13 mouse cellular contexts compared by ENCODE assay signal in genomic region chr2:18355293-18355692, GRCm38 (mm10). TPM values are rescaled to one million over a fixed set of nuclear protein-coding genes. Genes with fewer than 3 reads are reported as not detected.
A peak's percentile ranks its signal among the peaks of the same experiment; 100 is the strongest.
DNase-seq lines count a peak whose midpoint lies in the region; ATAC-seq and TF ChIP-seq lines count a peak whose summit lies in the region.
"Had no signal": no experiment of that assay in that cellular context is flagged by ENCODE, and none has a peak within 500 bp of the region (broad histone marks: within the 10 kb centered on the region; RNA-seq: fewer than 3 reads in every experiment).

No protein-coding gene starts in this region.

- no peak overlapping the region for H3K4me2 ChIP-seq in stomach, postnatal 0 days (replicated peaks; ENCODE audit: low read depth)
- H3K4me2 ChIP-seq: kidney, embryonic 15.5 days; liver, embryonic 12.5 days; neural tube, embryonic 15.5 days had no signal

- H3K4me1 ChIP-seq in kidney, adult 2 months (ENCODE audit: control insufficient read depth, insufficient read depth, low read length), result no peaks in the 10 kb centered on the region
- no peaks in the 10 kb centered on the region; the same call in 1 of the 2 replicates for H3K4me1 ChIP-seq in lung, adult 2 months (ENCODE audit: control insufficient read depth, insufficient read depth, low read length)
- no peaks in the 10 kb centered on the region for H3K4me1 ChIP-seq in stomach, postnatal 0 days (replicated peaks; ENCODE audit: control insufficient read depth, insufficient read depth)
- H3K4me1 ChIP-seq: kidney, embryonic 15.5 days; liver, embryonic 12.5 days; neural tube, embryonic 15.5 days had no signal

- TF ChIP-seq CTCF in kidney, adult 2 months (conservative IDR thresholded peaks at IDR 0.05; ENCODE audit: insufficient read depth, insufficient read length, low read depth, low read length), result no peak
- TF ChIP-seq CTCF in lung, adult 2 months (IDR thresholded peaks at IDR 0.05; ENCODE audit: insufficient read depth, low read length), result no peak
- TF ChIP-seq CTCF in stomach, postnatal 0 days (IDR thresholded peaks at IDR 0.05; ENCODE audit: low read depth), result peak; percentile 49

- no peak for TF ChIP-seq EP300 in stomach, postnatal 0 days (optimal IDR thresholded peaks at IDR 0.05)

- no peak overlapping the region for H3K27ac ChIP-seq in kidney, adult 2 months (ENCODE audit: insufficient read depth, low read depth, low read length)
- no peak overlapping the region for H3K27ac ChIP-seq in stomach, postnatal 0 days (replicated peaks)
- H3K27ac ChIP-seq: kidney, embryonic 15.5 days; liver, embryonic 12.5 days; macrophage; neural tube, embryonic 15.5 days had no signal

- H3K9ac ChIP-seq in stomach, postnatal 0 days (ENCODE audit: low read length), result no peak overlapping the region
- H3K9ac ChIP-seq: kidney, embryonic 15.5 days; liver, embryonic 12.5 days; neural tube, embryonic 15.5 days had no signal

- no peak for ATAC-seq in stomach, postnatal 0 days (ENCODE audit: low FRiP score, low TSS enrichment)
- ATAC-seq: liver, embryonic 12.5 days had no signal

- H3K9me3 ChIP-seq in stomach, postnatal 0 days (ENCODE audit: control insufficient read depth, low read length), result no peaks in the 10 kb centered on the region
- H3K9me3 ChIP-seq: kidney, embryonic 15.5 days; neural tube, embryonic 15.5 days had no signal

- H3K27me3 ChIP-seq in kidney, adult 2 months (replicated peaks; ENCODE audit: control insufficient read depth, insufficient read depth, low read length), result no peaks in the 10 kb centered on the region
- no peaks in the 10 kb centered on the region for H3K27me3 ChIP-seq in stomach, postnatal 0 days (ENCODE audit: control insufficient read depth, insufficient read depth, low read length)
- H3K27me3 ChIP-seq: kidney, embryonic 15.5 days; liver, embryonic 12.5 days; neural tube, embryonic 15.5 days had no signal

- no peak for TF ChIP-seq POLR2A in kidney, adult 2 months (IDR thresholded peaks at IDR 0.05; ENCODE audit: low read depth, low read length)
- TF ChIP-seq POLR2A in lung, adult 2 months (IDR thresholded peaks at IDR 0.05; ENCODE audit: borderline replicate concordance, extremely low read depth, low read depth, low read length), result no peak

- H3K4me3 ChIP-seq in kidney, adult 2 months (ENCODE audit: insufficient read depth, low read depth, low read length), result no peak overlapping the region
- H3K4me3 ChIP-seq in lung, adult 2 months (replicated peaks; ENCODE audit: extremely low read depth, low read depth, low read length), result no peak overlapping the region
- H3K4me3 ChIP-seq in stomach, postnatal 0 days (ENCODE audit: low read depth, low read length), result no peak overlapping the region
- H3K4me3 ChIP-seq: kidney, embryonic 15.5 days; liver, embryonic 12.5 days; neural tube, embryonic 15.5 days had no signal

- peak; percentile 9 to 19 for DNase-seq in cerebellum, postnatal 14 days
- DNase-seq in cerebellum, postnatal 4 days (ENCODE audit: low spot score in 2 of 2), result no peak
- DNase-seq in kidney, adult 2 months, result peak; percentile 25
- no peak for DNase-seq in kidney, postnatal 4 days
- DNase-seq in lung, postnatal 36 days, result peak; percentile 36
- no peak for DNase-seq in lung, adult 2 months
- no peak for DNase-seq in stomach, postnatal 0 days (ENCODE audit: low spot score)
- no peak for DNase-seq in adrenal gland, adult 2 months
- DNase-seq: B cell, adult 2 months had no signal

- H3K36me3 ChIP-seq in kidney, adult 2 months (ENCODE audit: control insufficient read depth, insufficient read depth, low read length), result no peaks in the 10 kb centered on the region
- H3K36me3 ChIP-seq in stomach, postnatal 0 days (ENCODE audit: control insufficient read depth, insufficient read depth, low read length), result no peaks in the 10 kb centered on the region
- H3K36me3 ChIP-seq: neural tube, embryonic 15.5 days had no signal

RNA-seq across cellular contexts. Expression of gene Dnajc1, which starts 37.3 kb away (rescaled TPM):
- 10.8 TPM in 2 replicates for polyA plus RNA-seq in kidney, adult 2 months (2012; rRNA removed)
- polyA plus RNA-seq in lung, adult 2 months (2012; rRNA removed), result 21.5 and 44.4 TPM in 2 replicates
- 34.4 and 34.5 TPM in 2 replicates for polyA plus RNA-seq in stomach, postnatal 0 days (2015; fragmentation: Nextera tagmentation; extraction: Ambion mirVana)
- 10 to 100 TPM; 32.1 to 39.7 TPM for total RNA-seq in adrenal gland, adult 2 months (2021)
- 76.4 and 94.4 TPM in 2 replicates for polyA plus RNA-seq in adrenal gland, adult 2 months (2012; rRNA removed)

Comparison
In these comparisons a context has a peak if more than half of its experiments do, and no peak if none do; other contexts are left out.
1. DNase-seq: peak in cerebellum, postnatal 14 days (2 of 2), kidney, adult 2 months (single experiment) and lung, postnatal 36 days (single experiment); none in cerebellum, postnatal 4 days (0 of 2), kidney, postnatal 4 days (0 of 2), lung, adult 2 months (single experiment), stomach, postnatal 0 days (single experiment) and adrenal gland, adult 2 months (single experiment).